Mouse (Mus musculus): ENCODE data around the gene Lamb3. TPM values are rescaled to one million over a fixed set of nuclear protein-coding genes. Genes with fewer than 3 reads are reported as not detected.

Gene Lamb3
- polyA plus RNA-seq, 1 experiment from 2014 or later, result 4.3 TPM

DNA sequence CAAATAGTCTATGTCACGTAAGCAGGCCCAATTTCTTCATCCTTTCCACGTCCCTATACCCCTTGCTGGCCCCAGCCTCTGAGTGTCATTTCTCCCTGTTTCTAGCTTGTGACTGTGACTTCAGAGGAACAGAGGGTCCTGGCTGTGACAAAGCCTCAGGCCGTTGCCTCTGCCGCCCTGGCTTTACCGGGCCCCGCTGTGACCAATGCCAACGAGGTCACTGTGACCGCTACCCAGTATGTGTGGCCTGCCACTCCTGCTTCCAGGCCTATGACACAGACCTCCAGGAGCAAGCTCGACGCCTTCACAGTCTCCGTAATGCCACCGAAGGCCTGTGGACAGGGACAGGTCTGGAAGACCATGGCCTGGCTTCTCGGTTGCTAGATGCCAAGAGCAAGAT, 124.5 kb downstream of the Lamb3 start:
- no peak for ATAC-seq
- Histone ChIP-seq H3K27me3 (replicated peaks; ENCODE audit: control insufficient read depth, insufficient read depth, low read length) (no peaks in the 10 kb centered on the region), H3K36me3 (ENCODE audit: control insufficient read depth, insufficient read depth, low read length) (no peaks in the 10 kb centered on the region), H3K4me3 (ENCODE audit: low read length) (no peak overlapping the region), H3K9ac (ENCODE audit: low read depth, low read length) (no peak overlapping the region), H3K9me3 (ENCODE audit: control insufficient read depth, low read length) (no peaks in the 10 kb centered on the region), H3K4me1 (ENCODE audit: control insufficient read depth, insufficient read depth, low read length) (no peaks in the 10 kb centered on the region; the same call in none of the 2 replicates), H3K27ac (ENCODE audit: low read length) (no peak overlapping the region), H3K4me2 (ENCODE audit: low read depth, low read length) (no peak overlapping the region)
- WGBS, result 90% methylated on average over 13 of the region's 13 CpGs

DNA sequence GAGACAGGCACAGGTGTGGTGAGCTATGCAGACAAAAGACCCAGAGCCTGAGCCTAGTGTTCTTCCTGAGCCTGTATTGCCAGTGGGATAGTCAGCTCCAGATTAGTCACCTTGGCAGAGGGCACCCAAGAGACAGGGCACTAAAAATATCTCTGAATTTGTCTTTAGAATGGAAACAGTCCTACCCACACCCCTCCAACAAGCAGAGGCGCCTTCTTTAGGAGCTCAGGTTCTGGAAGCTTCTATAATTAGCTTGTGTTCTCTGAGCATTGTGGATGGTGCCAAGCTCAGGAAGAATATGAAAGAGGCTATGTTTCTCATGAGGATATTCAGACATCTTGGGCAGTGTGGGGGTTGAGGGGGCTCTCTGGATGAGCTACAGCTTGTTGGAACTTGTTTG, 125.2 kb downstream of the Lamb3 start:
- Histone ChIP-seq H3K4me3 (ENCODE audit: low read length) (no peak overlapping the region), H3K27me3 (replicated peaks; ENCODE audit: control insufficient read depth, insufficient read depth, low read length) (no peaks in the 10 kb centered on the region), H3K36me3 (ENCODE audit: control insufficient read depth, insufficient read depth, low read length) (no peaks in the 10 kb centered on the region), H3K9ac (ENCODE audit: low read depth, low read length) (no peak overlapping the region), H3K9me3 (ENCODE audit: control insufficient read depth, low read length) (no peaks in the 10 kb centered on the region), H3K27ac (ENCODE audit: low read length) (no peak overlapping the region), H3K4me1 (ENCODE audit: control insufficient read depth, insufficient read depth, low read length) (no peaks in the 10 kb centered on the region; the same call in 1 of the 2 replicates), H3K4me2 (ENCODE audit: low read depth, low read length) (no peak overlapping the region)
- no peak for ATAC-seq
- 79% methylated on average over 1 of the region's 1 CpGs for WGBS

DNA sequence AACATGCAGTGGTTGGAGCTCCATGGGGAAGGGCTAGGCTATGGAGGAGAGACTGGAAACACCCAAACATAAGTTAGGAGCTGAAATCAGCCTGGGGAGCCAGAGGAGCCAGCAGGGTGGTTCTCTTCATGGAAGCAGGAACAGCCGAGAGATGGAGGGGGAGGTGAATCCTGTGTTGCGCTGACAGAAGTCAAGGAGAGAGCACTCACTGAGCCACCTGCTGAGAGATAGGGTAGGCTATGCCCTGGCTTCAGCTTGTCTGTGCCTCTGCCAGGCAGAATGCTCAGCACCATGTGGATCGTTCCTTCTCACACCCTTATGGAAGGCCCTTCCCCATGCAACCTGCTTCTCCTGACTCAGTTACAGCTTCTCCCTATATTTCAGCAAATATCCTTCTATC, 126.3 kb downstream of the Lamb3 start:
- no peak for ATAC-seq
- Histone ChIP-seq H3K9ac (ENCODE audit: low read depth, low read length) (no peak overlapping the region), H3K27me3 (replicated peaks; ENCODE audit: control insufficient read depth, insufficient read depth, low read length) (no peaks in the 10 kb centered on the region), H3K36me3 (ENCODE audit: control insufficient read depth, insufficient read depth, low read length) (no peaks in the 10 kb centered on the region), H3K4me2 (ENCODE audit: low read depth, low read length) (no peak overlapping the region), H3K4me3 (ENCODE audit: low read length) (no peak overlapping the region), H3K27ac (ENCODE audit: low read length) (no peak overlapping the region), H3K9me3 (ENCODE audit: control insufficient read depth, low read length) (no peaks in the 10 kb centered on the region), H3K4me1 (ENCODE audit: control insufficient read depth, insufficient read depth, low read length) (no peaks in the 10 kb centered on the region; the same call in 1 of the 2 replicates)
- WGBS, result 82% methylated on average over 3 of the region's 3 CpGs

DNA sequence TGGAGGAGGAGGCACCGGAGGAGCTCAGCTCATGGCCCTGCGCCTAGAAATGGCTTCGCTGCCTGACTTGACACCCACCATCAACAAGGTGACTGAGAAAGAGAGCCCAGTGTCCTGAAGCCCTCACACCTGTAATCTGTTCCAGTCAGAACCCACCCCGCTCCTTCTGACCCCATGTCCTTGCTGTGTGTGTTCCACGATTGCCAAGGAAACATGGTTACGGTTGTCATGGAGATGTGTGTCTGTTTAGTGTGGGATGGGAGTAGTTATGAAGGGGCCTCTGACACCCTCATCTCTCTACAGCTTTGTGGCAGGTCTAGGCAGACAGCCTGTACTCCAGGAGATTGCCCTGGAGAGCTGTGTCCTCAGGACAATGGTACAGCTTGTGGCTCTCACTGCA, 127.0 kb downstream of the Lamb3 start:
- Histone ChIP-seq H3K4me1 (ENCODE audit: control insufficient read depth, insufficient read depth, low read length) (no peaks in the 10 kb centered on the region; the same call in 1 of the 2 replicates), H3K4me2 (ENCODE audit: low read depth, low read length) (no peak overlapping the region), H3K9ac (ENCODE audit: low read depth, low read length) (no peak overlapping the region), H3K4me3 (ENCODE audit: low read length) (no peak overlapping the region), H3K27me3 (replicated peaks; ENCODE audit: control insufficient read depth, insufficient read depth, low read length) (no peaks in the 10 kb centered on the region), H3K36me3 (ENCODE audit: control insufficient read depth, insufficient read depth, low read length) (no peaks in the 10 kb centered on the region), H3K27ac (ENCODE audit: low read length) (no peak overlapping the region), H3K9me3 (ENCODE audit: control insufficient read depth, low read length) (no peaks in the 10 kb centered on the region)
- WGBS, result 62% methylated on average over 6 of the region's 6 CpGs
- no peak for ATAC-seq

DNA sequence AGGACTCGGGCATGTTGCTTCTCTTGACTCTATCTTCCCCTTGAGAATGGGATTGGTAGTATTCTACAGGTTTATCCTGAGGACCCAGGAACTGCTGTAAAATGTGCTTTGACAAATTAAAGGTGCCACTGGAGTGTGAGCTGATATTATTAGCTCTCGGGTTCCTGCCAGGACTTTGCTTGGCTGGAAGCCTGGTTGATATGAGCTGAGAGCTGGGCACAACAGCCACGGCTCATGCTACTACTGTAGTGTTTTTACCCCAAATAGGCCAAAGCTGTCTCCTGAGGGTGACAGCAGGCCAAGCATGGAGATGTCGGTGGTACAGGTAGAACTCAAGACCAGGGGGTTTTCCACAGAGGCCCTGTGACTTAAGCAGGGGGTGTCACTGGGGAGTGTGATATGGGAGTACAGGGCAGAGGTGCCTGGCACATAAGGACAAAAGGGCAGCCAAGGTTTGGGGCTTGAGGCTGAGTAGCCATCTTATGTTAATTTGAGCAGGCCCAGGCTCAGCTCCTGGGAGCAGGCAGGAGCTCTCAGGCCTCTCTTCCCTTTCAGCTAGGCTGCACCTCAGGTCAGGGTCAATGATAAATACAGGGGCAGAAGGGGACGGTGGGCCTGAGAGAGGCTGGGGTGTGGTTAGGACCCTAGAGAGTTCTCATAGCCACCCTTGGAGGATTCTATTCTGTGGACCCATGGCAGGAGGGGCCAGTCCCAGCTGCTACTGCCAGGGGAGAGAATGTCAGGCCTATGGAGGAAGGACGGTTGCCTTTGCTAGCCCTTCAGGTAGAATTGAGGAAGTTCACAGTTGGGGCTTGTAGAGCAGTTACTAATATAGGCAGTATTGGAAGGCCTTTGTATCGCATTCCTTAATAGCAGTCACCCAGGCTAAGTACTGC, 128.9 kb downstream of the Lamb3 start:
- Histone ChIP-seq H3K4me1 (ENCODE audit: control insufficient read depth, insufficient read depth, low read length) (no peaks in the 10 kb centered on the region; the same call in 1 of the 2 replicates), H3K27me3 (replicated peaks; ENCODE audit: control insufficient read depth, insufficient read depth, low read length) (no peaks in the 10 kb centered on the region), H3K4me2 (ENCODE audit: low read depth, low read length) (no peak overlapping the region), H3K36me3 (ENCODE audit: control insufficient read depth, insufficient read depth, low read length) (no peaks in the 10 kb centered on the region), H3K27ac (ENCODE audit: low read length) (no peak overlapping the region), H3K9me3 (ENCODE audit: control insufficient read depth, low read length) (no peaks in the 10 kb centered on the region), H3K9ac (ENCODE audit: low read depth, low read length) (no peak overlapping the region), H3K4me3 (ENCODE audit: low read length) (no peak overlapping the region)
- ATAC-seq, result no peak
- WGBS, result 85% methylated on average over 7 of the region's 7 CpGs

DNA sequence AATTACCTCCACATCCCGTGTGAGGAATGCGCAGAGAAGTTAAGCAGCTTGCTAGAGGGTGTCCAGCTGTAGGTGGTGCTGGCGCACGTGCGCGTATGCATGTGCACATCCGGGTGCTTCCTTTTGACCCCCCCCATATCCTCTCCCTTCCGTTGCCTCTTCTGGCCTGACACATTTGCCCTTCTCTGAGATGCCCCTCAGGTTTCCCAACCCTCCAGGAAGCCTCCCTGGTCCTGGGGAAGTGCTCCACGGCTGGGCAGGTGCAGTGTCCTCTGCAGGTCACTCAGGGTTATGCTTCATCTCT, 129.5 kb downstream of the Lamb3 start:
- no peak overlapping the region for H3K4me3 ChIP-seq (ENCODE audit: low read length)
- H3K9me3 ChIP-seq (ENCODE audit: control insufficient read depth, low read length), result no peaks in the 10 kb centered on the region
- H3K27ac ChIP-seq (ENCODE audit: low read length), result no peak overlapping the region
- no peaks in the 10 kb centered on the region for H3K36me3 ChIP-seq (ENCODE audit: control insufficient read depth, insufficient read depth, low read length)
- H3K4me1 ChIP-seq (ENCODE audit: control insufficient read depth, insufficient read depth, low read length), result no peaks in the 10 kb centered on the region; the same call in 1 of the 2 replicates
- H3K9ac ChIP-seq (ENCODE audit: low read depth, low read length), result no peak overlapping the region
- H3K27me3 ChIP-seq (replicated peaks; ENCODE audit: control insufficient read depth, insufficient read depth, low read length), result no peaks in the 10 kb centered on the region
- H3K4me2 ChIP-seq (ENCODE audit: low read depth, low read length), result no peak overlapping the region
- no peak for ATAC-seq
- 86% methylated on average over 9 of the region's 9 CpGs for WGBS

DNA sequence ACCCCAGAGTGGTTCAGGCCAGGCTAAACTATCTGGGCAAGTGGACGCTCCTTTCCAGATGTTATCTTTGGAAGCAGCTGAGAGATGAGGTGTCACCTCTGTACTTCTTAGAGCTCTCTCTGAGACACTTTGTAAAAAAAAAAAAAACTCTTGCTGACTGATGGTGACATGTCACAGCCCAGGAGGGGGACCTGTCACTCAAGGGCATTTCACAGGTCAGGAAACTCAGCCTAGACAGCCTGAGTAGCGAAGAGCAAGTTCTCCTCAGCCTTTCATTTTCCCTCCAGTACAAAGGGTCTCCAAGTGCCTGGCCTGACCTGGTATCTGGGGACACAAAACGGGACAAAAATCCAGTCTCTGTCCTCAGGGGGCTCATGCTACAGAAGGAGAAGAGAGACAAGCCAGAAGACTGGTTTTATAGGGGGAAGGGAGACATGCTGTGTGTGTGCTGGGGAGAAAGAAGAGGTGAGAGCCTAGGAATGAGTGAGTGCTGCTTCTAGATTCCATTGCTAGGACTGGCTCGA, 130.3 kb downstream of the Lamb3 start:
- Histone ChIP-seq H3K4me1 (ENCODE audit: control insufficient read depth, insufficient read depth, low read length) (no peaks in the 10 kb centered on the region; the same call in 1 of the 2 replicates), H3K4me3 (ENCODE audit: low read length) (no peak overlapping the region), H3K9me3 (ENCODE audit: control insufficient read depth, low read length) (no peaks in the 10 kb centered on the region), H3K27ac (ENCODE audit: low read length) (no peak overlapping the region), H3K4me2 (ENCODE audit: low read depth, low read length) (no peak overlapping the region), H3K9ac (ENCODE audit: low read depth, low read length) (no peak overlapping the region), H3K27me3 (replicated peaks; ENCODE audit: control insufficient read depth, insufficient read depth, low read length) (no peaks in the 10 kb centered on the region), H3K36me3 (ENCODE audit: control insufficient read depth, insufficient read depth, low read length) (no peaks in the 10 kb centered on the region)
- WGBS, result 73% methylated on average over 4 of the region's 4 CpGs
- no peak for ATAC-seq

DNA sequence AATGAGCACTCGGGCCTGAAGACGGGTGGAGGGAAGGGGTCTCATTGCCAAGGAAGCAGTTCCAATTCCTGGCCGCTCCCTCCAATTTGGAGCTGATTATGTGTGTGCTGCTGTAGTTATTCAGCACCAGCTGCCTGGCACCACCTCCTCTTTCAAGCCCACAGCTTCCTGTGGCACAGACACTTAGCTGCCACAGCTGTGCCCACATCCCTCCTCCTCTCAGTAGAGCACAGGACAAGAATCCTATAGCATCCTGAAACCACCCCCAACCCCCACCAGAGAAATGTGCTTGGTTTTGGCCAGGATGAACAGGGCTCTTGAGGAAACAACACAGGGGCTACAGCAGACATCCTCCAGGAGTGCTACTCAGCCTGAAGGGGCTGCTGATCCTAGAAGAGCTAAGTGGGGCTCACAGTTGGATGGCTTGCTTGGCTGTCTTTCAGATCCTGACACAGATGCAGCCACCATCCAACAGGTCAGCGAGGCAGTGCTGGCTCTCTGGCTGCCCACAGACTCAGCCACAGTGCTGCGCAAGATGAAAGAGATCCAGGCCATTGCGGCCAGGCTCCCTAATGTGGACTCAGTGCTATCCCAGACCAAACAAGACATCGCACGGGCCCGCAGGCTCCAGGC, 131.0 kb downstream of the Lamb3 start:
- no peak for ATAC-seq
- Histone ChIP-seq H3K4me2 (ENCODE audit: low read depth, low read length) (no peak overlapping the region), H3K36me3 (ENCODE audit: control insufficient read depth, insufficient read depth, low read length) (no peaks in the 10 kb centered on the region), H3K4me1 (ENCODE audit: control insufficient read depth, insufficient read depth, low read length) (no peaks in the 10 kb centered on the region; the same call in 1 of the 2 replicates), H3K27ac (ENCODE audit: low read length) (no peak overlapping the region), H3K27me3 (replicated peaks; ENCODE audit: control insufficient read depth, insufficient read depth, low read length) (no peaks in the 10 kb centered on the region), H3K4me3 (ENCODE audit: low read length) (no peak overlapping the region), H3K9me3 (ENCODE audit: control insufficient read depth, low read length) (no peaks in the 10 kb centered on the region), H3K9ac (ENCODE audit: low read depth, low read length) (no peak overlapping the region)
- 77% methylated on average over 9 of the region's 9 CpGs for WGBS

DNA sequence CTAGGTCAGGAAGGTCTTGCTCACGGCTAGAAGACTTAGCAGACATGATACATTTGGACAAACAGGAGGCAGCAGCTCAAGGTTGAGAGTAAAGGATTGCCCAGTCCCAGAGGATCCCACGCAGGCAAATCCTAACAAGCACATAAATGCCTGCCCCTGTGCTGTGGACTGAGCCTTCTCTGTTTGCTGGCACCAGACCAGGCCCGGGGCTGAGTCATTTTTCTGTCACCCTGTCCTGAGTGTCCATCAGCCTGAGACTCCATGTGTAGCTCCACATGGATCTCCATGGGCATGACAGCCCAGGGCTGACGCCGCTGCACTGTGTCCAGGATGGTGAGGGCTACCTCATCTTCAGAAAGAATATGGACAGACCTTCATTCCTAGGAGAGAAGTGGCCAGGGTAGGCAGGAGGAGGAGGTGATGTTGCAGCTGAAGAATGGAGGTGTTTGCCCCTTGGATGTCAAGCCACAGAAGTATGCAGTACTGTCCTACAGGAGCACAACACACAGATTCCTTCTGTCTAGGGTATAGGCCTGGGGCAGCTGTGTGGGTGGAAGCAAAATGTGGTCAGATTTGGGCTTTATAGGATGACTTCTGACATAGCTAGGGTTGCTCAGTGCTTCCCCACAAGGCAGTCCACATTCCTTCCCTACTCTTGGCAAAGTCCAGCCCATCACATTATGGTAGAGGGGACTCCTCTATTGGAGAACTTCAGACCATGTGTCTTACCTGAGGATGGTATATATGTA, 134.9 kb downstream of the Lamb3 start:
- H3K4me3 ChIP-seq (ENCODE audit: low read length), result no peak overlapping the region
- H3K27me3 ChIP-seq (replicated peaks; ENCODE audit: control insufficient read depth, insufficient read depth, low read length), result no peaks in the 10 kb centered on the region
- H3K36me3 ChIP-seq (ENCODE audit: control insufficient read depth, insufficient read depth, low read length), result no peaks in the 10 kb centered on the region
- no peak for ATAC-seq
- no peak overlapping the region for H3K4me2 ChIP-seq (ENCODE audit: low read depth, low read length)
- no peaks in the 10 kb centered on the region for H3K4me1 ChIP-seq (ENCODE audit: control insufficient read depth, insufficient read depth, low read length)
- WGBS, result 85% methylated on average over 5 of the region's 5 CpGs
- H3K9ac ChIP-seq (ENCODE audit: low read depth, low read length), result no peak overlapping the region
- no peaks in the 10 kb centered on the region for H3K9me3 ChIP-seq (ENCODE audit: control insufficient read depth, low read length)
- H3K27ac ChIP-seq (ENCODE audit: low read length), result no peak overlapping the region

All from intestine, embryonic 16.5 days (tissue).